8 mouse cellular contexts compared by ENCODE assay signal in genomic region chr19:5050047-5050905, GRCm38 (mm10). TPM values are rescaled to one million over a fixed set of nuclear protein-coding genes. Genes with fewer than 3 reads are reported as not detected.
A peak's percentile ranks its signal among the peaks of the same experiment; 100 is the strongest.
DNase-seq lines count a peak whose midpoint lies in the region; ATAC-seq and TF ChIP-seq lines count a peak whose summit lies in the region.

TSS of gene Rin1 (plus strand) at chr19:5050481.

- DNase-seq in left cerebral cortex, adult 11 months (ENCODE audit: low spot score): peak; percentile 86
- DNase-seq in left cerebral cortex, postnatal 4 days: no peak
- DNase-seq in embryo, embryonic 10 days (ENCODE audit: low spot score): peak; percentile 74
- peak; percentile 16 for DNase-seq in liver, adult 2 months (ENCODE audit: extremely low read depth, low read depth, low spot score)
- DNase-seq in neural tube, embryonic 11.5 days (ENCODE audit: low spot score): peak; percentile 30
- DNase-seq in spleen, postnatal 36 days (ENCODE audit: low spot score in 2 of 2): no peak

- H3K27ac ChIP-seq in heart, embryonic 12.5 days (ENCODE audit: poor library complexity, severe bottlenecking): peak within 1 kb of the TSS; percentile 42; the same call in 1 of the 2 replicates
- peak within 1 kb of the TSS; percentile 62 for H3K27ac ChIP-seq in kidney, embryonic 15.5 days
- H3K27ac ChIP-seq in liver, adult 2 months (replicated peaks; ENCODE audit: insufficient read depth, low read depth, low read length): no peak within 1 kb of the TSS
- H3K27ac ChIP-seq in neural tube, embryonic 11.5 days (ENCODE audit: low read depth, low read length): no peak within 1 kb of the TSS

- no peaks in the 10 kb centered on the region for H3K9me3 ChIP-seq in heart, embryonic 12.5 days (replicated peaks)
- H3K9me3 ChIP-seq in kidney, embryonic 15.5 days (replicated peaks): no peaks in the 10 kb centered on the region
- no peaks in the 10 kb centered on the region for H3K9me3 ChIP-seq in neural tube, embryonic 11.5 days (ENCODE audit: control insufficient read depth, low read length)

- H3K36me3 ChIP-seq in heart, embryonic 12.5 days: peaks cover 46% of the 10 kb centered on the region
- peaks cover 47% of the 10 kb centered on the region for H3K36me3 ChIP-seq in kidney, embryonic 15.5 days
- H3K36me3 ChIP-seq in liver, adult 2 months (ENCODE audit: control insufficient read depth, insufficient read depth, low read length): peaks cover 2% of the 10 kb centered on the region; the same call in 1 of the 2 replicates
- H3K36me3 ChIP-seq in neural tube, embryonic 11.5 days (ENCODE audit: control insufficient read depth, insufficient read depth, low read length): peaks cover 6% of the 10 kb centered on the region

- H3K27me3 ChIP-seq in heart, embryonic 12.5 days (replicated peaks): peaks cover 33% of the 10 kb centered on the region
- H3K27me3 ChIP-seq in kidney, embryonic 15.5 days: peaks cover 43% of the 10 kb centered on the region
- H3K27me3 ChIP-seq in liver, adult 2 months (ENCODE audit: control insufficient read depth, insufficient read depth, low read length): no peaks in the 10 kb centered on the region
- H3K27me3 ChIP-seq in neural tube, embryonic 11.5 days (ENCODE audit: control insufficient read depth, insufficient read depth, low read length): peaks cover 34% of the 10 kb centered on the region

- H3K9ac ChIP-seq in heart, embryonic 12.5 days: peak within 1 kb of the TSS; percentile 66
- H3K9ac ChIP-seq in kidney, embryonic 15.5 days: peak within 1 kb of the TSS; percentile 27
- 0 out of 2 replicates have a peak within 1 kb of the TSS, but pooled peaks have one; percentile 10 for H3K9ac ChIP-seq in liver, adult 2 months (ENCODE audit: low read depth, low read length)
- H3K9ac ChIP-seq in neural tube, embryonic 11.5 days (ENCODE audit: low read length): peak within 1 kb of the TSS; percentile 23

- H3K4me1 ChIP-seq in heart, embryonic 12.5 days (replicated peaks): peaks cover 38% of the 10 kb centered on the region
- H3K4me1 ChIP-seq in kidney, embryonic 15.5 days: peaks cover 32% of the 10 kb centered on the region
- H3K4me1 ChIP-seq in liver, adult 2 months (ENCODE audit: control insufficient read depth, insufficient read depth, low read length): no peaks in the 10 kb centered on the region
- H3K4me1 ChIP-seq in neural tube, embryonic 11.5 days (ENCODE audit: control insufficient read depth, insufficient read depth, low read length): no peaks in the 10 kb centered on the region

- peak; percentile 63 for ATAC-seq in heart, embryonic 12.5 days (ENCODE audit: insufficient number of reproducible peaks, low FRiP score)
- peak; percentile 54 for ATAC-seq in kidney, embryonic 15.5 days (replicated peaks; ENCODE audit: low FRiP score)
- ATAC-seq in neural tube, embryonic 11.5 days (ENCODE audit: insufficient read depth, low FRiP score, low TSS enrichment): no peak

- TF ChIP-seq CTCF in liver, adult 2 months (IDR thresholded peaks at IDR 0.05; ENCODE audit: low read depth, low read length): peak; percentile 17; the same call in 1 of the 2 replicates

- no peaks in the 10 kb centered on the region for H3K79me2 ChIP-seq in liver, adult 2 months (ENCODE audit: control insufficient read depth, insufficient read depth, low read length)

- 19% methylated on average over 14 of the region's 14 CpGs for WGBS in heart, embryonic 12.5 days
- WGBS in kidney, embryonic 15.5 days: 13% methylated on average over 14 of the region's 14 CpGs
- 32% methylated on average over 14 of the region's 14 CpGs for WGBS in liver, adult 2 months
- WGBS in neural tube, embryonic 11.5 days: 21% methylated on average over 14 of the region's 14 CpGs

- no peak for TF ChIP-seq POLR2A in liver, adult 2 months (IDR thresholded peaks at IDR 0.05; ENCODE audit: extremely low read depth, insufficient read depth, low read length)

- intact Hi-C loops in left cerebral cortex, postnatal 4 days (cut with DNase I): no loop called here

- peak within 1 kb of the TSS; percentile 67 for H3K4me2 ChIP-seq in heart, embryonic 12.5 days
- H3K4me2 ChIP-seq in kidney, embryonic 15.5 days: peak within 1 kb of the TSS; percentile 54
- no peak within 1 kb of the TSS for H3K4me2 ChIP-seq in neural tube, embryonic 11.5 days (ENCODE audit: low read depth)

- peak within 1 kb of the TSS; percentile 45 for H3K4me3 ChIP-seq in heart, embryonic 12.5 days
- peak within 1 kb of the TSS; percentile 37 for H3K4me3 ChIP-seq in kidney, embryonic 15.5 days (replicated peaks)
- H3K4me3 ChIP-seq in liver, adult 2 months (ENCODE audit: insufficient read depth, low read depth, low read length): peak within 1 kb of the TSS; percentile 33; the same call in 1 of the 2 replicates
- H3K4me3 ChIP-seq in neural tube, embryonic 11.5 days (ENCODE audit: low read depth, low read length): peak within 1 kb of the TSS; percentile 12; the same call in 1 of the 2 replicates

RNA-seq across cellular contexts. Expression of gene Rin1, which starts in this region (rescaled TPM):
- 1 to 10 TPM; 3.9 to 7.1 TPM for total RNA-seq in left cerebral cortex, postnatal 4 days (2021)
- 4.7 and 6.2 TPM in 2 replicates for polyA plus RNA-seq in heart, embryonic 12.5 days (2016; fragmentation: Nextera tagmentation; extraction: Ambion mirVana)
- polyA plus RNA-seq in kidney, embryonic 15.5 days (2015; fragmentation: Nextera tagmentation; extraction: Ambion mirVana): 3.0 and 4.2 TPM in 2 replicates
- total RNA-seq in liver, adult 2 months (2014; rRNA removed): 0.09 and 0.20 TPM in 2 replicates
- 0.40 and 0.78 TPM in 2 replicates for polyA plus RNA-seq in liver, adult 2 months (2012; rRNA removed)
- polyA plus RNA-seq in neural tube, embryonic 11.5 days (2014; fragmentation: Nextera tagmentation; extraction: Ambion mirVana): 1.1 and 2.3 TPM in 2 replicates

Comparison
In these comparisons a context has a peak if more than half of its experiments do, and no peak if none do; other contexts are left out.
1. DNase-seq: peak in left cerebral cortex, adult 11 months (single experiment), embryo, embryonic 10 days (single experiment) and neural tube, embryonic 11.5 days (single experiment); none in left cerebral cortex, postnatal 4 days (single experiment) and spleen, postnatal 36 days (0 of 2).
2. Peak in DNase-seq, H3K4me3 ChIP-seq and H3K9ac ChIP-seq in liver, adult 2 months; RNA of the gene not detected or under 1 TPM.
3. H3K27ac ChIP-seq: peak in heart, embryonic 12.5 days (single experiment) and kidney, embryonic 15.5 days (single experiment); none in liver, adult 2 months (single experiment) and neural tube, embryonic 11.5 days (single experiment).
4. H3K9ac ChIP-seq: peak in every context shown above with its lines; median percentile 66 in heart, embryonic 12.5 days; 27 in kidney, embryonic 15.5 days; 23 in neural tube, embryonic 11.5 days; 10 in liver, adult 2 months.
5. Peak in every context shown above with its lines, with median percentiles within 50 percentile points of each other: H3K4me3 ChIP-seq.